Mouse (Mus musculus) intestine, embryonic 16.5 days (tissue): ENCODE results near the gene Dclre1c. TPM values are rescaled to one million over a fixed set of nuclear protein-coding genes. Genes with fewer than 3 reads are reported as not detected.

Experiments used
- ATAC-seq: fragments of 200-750 bp; cut with Nextera tagmentation; 2 replicates; pipeline ENCODE4 v1.8.0; 2017; ENCODE audit warnings: moderate TSS enrichment, moderate library complexity
- H3K27ac ChIP-seq: fragments of 300-500 bp; sonication (generic); 2 replicates; pipeline ENCODE4 v1.5.1; 2014; ENCODE audit warnings: mild to moderate bottlenecking, low read length
- H3K27me3 ChIP-seq: fragments of 300-500 bp; sonication (generic); replicated peaks from 2 replicates; pipeline ENCODE4 v1.6.1; 2014; ENCODE audit warnings: low read length, control low read depth, mixed read lengths; ENCODE audit not compliant: control insufficient read depth, insufficient read depth
- H3K36me3 ChIP-seq: fragments of 300-500 bp; sonication (generic); 2 replicates; pipeline ENCODE4 v1.6.1; 2014; ENCODE audit warnings: low read length, control low read depth; ENCODE audit not compliant: control insufficient read depth, insufficient read depth
- H3K4me1 ChIP-seq: fragments of 300-500 bp; sonication (generic); 2 replicates; pipeline ENCODE4 v1.6.1; 2014; ENCODE audit warnings: low read length, control low read depth, mixed read lengths; ENCODE audit not compliant: control insufficient read depth, insufficient read depth
- H3K4me2 ChIP-seq: fragments of 300-500 bp; sonication (generic); 2 replicates; pipeline ENCODE4 v1.6.1; 2014; ENCODE audit warnings: low read depth, low read length, control low read depth
- H3K4me3 ChIP-seq: fragments of 300-500 bp; sonication (generic); 2 replicates; pipeline ENCODE4 v1.5.1; 2014; ENCODE audit warnings: mild to moderate bottlenecking, low read length
- H3K9ac ChIP-seq: fragments of 300-500 bp; sonication (generic); 2 replicates; pipeline ENCODE4 v1.6.1; 2014; ENCODE audit warnings: low read depth, low read length
- H3K9me3 ChIP-seq: fragments of 300-500 bp; sonication (generic); 2 replicates; pipeline ENCODE4 v1.6.1; 2016; ENCODE audit warnings: low read length, control low read depth; ENCODE audit not compliant: control insufficient read depth
- WGBS: fragments of 180-500 bp; shearing (Covaris S2); extraction: QIAGEN DNeasy Blood & Tissue Kit; methylation state at CpG from one replicate; pipeline ENCODE4 v1.1.7; 2014; 5-methylcytosine and 5-hydroxymethylcytosine counted together
- polyA plus RNA-seq: library from polyadenylated mRNA; unstranded; fragments of >200 nt; fragmentation: Nextera tagmentation; extraction: Ambion mirVana; gene quantifications from 2 replicates; pipeline ENCODE4 v1.2.1, GENCODE M21; 2015

Gene Dclre1c
- polyA plus RNA-seq, 1 experiment from 2014 or later = 8.1 TPM

DNA sequence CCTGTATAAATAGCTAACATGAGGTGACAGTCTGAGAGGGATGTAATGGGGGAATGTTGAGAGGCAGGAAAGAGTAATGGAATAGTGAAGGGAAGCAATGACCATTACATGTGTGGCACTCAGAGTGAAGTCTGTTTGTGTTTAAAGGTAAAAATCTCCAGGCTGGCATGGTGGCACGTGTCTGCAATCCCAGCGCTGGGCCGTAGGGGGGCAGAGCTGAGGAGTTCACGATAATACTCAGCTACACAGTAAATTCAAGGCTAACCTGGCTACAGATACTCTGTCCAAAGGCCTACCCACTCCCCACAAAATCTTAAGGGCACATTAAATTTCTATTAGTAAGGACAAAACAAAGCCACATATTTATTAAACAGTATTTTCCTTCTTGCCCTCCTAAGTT, 32.7 kb downstream of the Dclre1c start:
- Histone ChIP-seq H3K4me2 (no peak overlapping the region), H3K36me3 (peaks cover 8% of the 10 kb centered on the region), H3K4me1 (no peaks in the 10 kb centered on the region), H3K4me3 (no peak overlapping the region), H3K9me3 (no peaks in the 10 kb centered on the region), H3K27me3 (no peaks in the 10 kb centered on the region), H3K27ac (no peak overlapping the region), H3K9ac (no peak overlapping the region)
- WGBS = 87% methylated on average over 4 of the region's 4 CpGs
- ATAC-seq = no peak

DNA sequence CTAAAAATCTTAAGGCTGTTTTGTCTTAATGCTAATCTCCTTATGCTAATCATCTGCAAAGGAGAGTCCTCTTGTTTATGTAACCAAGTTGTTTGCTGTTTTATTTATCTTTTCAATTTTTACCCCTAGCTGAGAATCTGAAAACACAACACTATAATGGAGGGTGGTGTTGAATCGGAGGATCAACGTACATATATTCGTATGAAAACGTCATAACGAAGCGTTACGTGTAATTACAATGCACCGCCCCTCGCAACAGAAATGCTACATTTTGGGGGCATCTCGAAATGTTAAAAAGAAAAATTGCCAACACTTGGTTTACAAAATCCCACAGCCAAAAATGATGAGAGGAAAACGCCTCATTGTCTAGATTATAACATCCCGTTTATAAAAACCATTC, 50.0 kb downstream of the Dclre1c start:
- Histone ChIP-seq H3K27ac (peak overlapping the region; percentile 85), H3K4me1 (peaks cover 6% of the 10 kb centered on the region), H3K9me3 (no peaks in the 10 kb centered on the region), H3K4me3 (peak overlapping the region; percentile 79), H3K9ac (peak overlapping the region; percentile 84), H3K27me3 (no peaks in the 10 kb centered on the region), H3K36me3 (no peaks in the 10 kb centered on the region), H3K4me2 (peak overlapping the region; percentile 83)
- under 1% methylated on average over 12 of the region's 12 CpGs for WGBS
- no peak for ATAC-seq

DNA sequence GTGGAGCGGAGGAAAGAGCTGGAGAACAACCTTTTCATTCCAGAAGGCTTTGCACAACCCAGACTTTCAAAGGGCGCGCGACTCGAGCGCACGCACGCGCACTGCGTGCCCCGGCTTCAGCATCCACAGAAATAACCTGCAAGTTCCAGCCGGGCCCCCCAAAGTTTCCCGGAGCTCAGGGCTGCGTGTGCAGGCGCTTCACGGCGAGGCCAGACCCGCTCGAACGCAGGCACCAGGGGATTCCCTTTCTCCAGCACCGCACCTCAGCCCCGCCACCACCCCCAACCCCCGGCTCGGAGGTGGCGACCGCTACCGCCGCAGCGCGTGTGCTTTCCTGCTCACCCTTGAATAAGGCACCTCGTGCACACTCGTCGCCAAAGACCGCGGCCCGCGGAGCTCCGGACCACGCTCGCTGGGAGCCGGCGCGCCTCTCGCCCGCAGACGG, 50.5 kb downstream of the Dclre1c start:
- WGBS = under 1% methylated on average over 46 of the region's 46 CpGs
- Histone ChIP-seq H3K4me3 (peak overlapping the region; percentile 79), H3K9ac (peak overlapping the region; percentile 84), H3K9me3 (no peaks in the 10 kb centered on the region), H3K4me1 (peaks cover 6% of the 10 kb centered on the region), H3K36me3 (no peaks in the 10 kb centered on the region), H3K4me2 (peak overlapping the region; percentile 83), H3K27ac (peak overlapping the region; percentile 85), H3K27me3 (no peaks in the 10 kb centered on the region)
- peak; percentile 81 for ATAC-seq

GRCm38 (mm10) chr2:3474861-3475283, 50.9 kb downstream of the Dclre1c start, which contains the start of gene Suv39h2:
TSS of gene Suv39h2 (minus strand) at chr2:3475031.
- Histone ChIP-seq H3K27me3 (no peaks in the 10 kb centered on the region), H3K4me3 (peak within 1 kb of the TSS; percentile 79), H3K4me2 (peak within 1 kb of the TSS; percentile 83), H3K27ac (peak within 1 kb of the TSS; percentile 85), H3K36me3 (no peaks in the 10 kb centered on the region), H3K4me1 (peaks cover 6% of the 10 kb centered on the region), H3K9ac (peak within 1 kb of the TSS; percentile 84), H3K9me3 (no peaks in the 10 kb centered on the region)
- ATAC-seq = peak; percentile 99
- WGBS = under 1% methylated on average over 42 of the region's 42 CpGs

DNA sequence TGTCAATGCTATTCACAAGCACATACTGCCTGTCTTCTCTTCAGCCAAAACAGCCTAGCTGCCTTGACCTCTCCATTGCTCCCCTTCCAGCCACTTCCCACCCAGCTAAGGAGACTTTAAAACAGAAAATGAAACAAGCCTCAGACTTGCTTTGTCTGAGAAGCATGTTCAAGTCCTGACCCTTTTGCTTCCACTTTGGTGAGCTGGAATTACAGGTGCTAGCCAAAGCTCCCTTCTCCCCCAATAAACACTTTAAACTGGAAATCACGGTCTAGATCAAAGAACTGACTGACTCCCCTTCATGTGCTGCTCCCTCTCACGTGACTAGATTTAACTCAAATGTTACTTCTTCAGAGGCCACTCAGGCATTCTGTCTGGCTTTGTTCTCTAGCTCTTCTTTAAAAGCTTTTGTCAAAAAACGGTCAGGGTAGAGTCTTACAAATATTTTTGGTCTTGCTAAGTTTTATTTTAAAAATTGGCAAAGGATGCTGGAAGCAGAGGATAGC, 51.9 kb downstream of the Dclre1c start:
- ATAC-seq = no peak
- Histone ChIP-seq H3K9me3 (no peaks in the 10 kb centered on the region), H3K27me3 (no peaks in the 10 kb centered on the region), H3K4me3 (no peak overlapping the region), H3K36me3 (no peaks in the 10 kb centered on the region), H3K27ac (no peak overlapping the region), H3K9ac (no peak overlapping the region), H3K4me1 (peaks cover 6% of the 10 kb centered on the region), H3K4me2 (no peak overlapping the region)
- 58% methylated on average over 3 of the region's 3 CpGs for WGBS

DNA sequence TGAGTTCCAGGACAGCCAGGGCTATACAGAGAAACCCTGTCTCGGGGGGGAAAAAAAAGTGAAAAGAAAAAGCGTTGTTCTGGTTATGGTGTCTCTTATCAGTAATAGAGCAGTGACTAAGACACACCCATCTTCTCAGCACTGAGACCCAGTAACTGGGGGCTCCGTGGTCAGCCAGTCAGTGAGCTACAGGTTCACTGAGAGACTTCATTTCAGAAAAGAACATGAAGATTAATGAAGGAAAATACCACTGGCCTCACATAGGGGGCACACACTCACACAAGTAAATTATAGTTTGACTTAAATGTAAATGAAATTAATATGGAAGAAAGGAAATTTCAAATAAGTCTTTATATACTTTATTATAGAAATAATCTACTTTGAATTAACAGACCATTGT, 56.3 kb downstream of the Dclre1c start:
- Histone ChIP-seq H3K27ac (no peak overlapping the region), H3K9me3 (no peaks in the 10 kb centered on the region), H3K9ac (no peak overlapping the region), H3K4me3 (no peak overlapping the region), H3K4me2 (no peak overlapping the region), H3K27me3 (no peaks in the 10 kb centered on the region), H3K4me1 (no peaks in the 10 kb centered on the region), H3K36me3 (no peaks in the 10 kb centered on the region)
- ATAC-seq = no peak
- 83% methylated on average over 3 of the region's 3 CpGs for WGBS

DNA sequence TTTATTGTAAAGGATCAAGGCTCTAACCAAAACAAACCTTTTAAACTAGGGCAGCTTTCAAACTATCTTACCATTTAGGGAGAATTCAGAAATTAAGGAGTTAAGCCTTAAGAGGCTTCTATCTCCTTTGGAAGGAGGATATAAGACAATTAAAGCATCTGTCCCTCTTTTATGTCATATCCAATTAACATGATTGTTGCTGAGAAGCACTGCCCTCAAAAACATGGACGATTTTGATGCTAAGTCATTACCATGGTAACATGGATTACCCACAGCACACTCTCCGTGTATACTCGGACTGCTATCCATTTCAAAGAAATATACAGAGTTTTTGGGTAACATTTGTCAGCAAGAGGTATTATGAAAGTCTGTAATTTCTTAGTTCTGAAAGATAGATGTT, 65.9 kb downstream of the Dclre1c start:
- no peak overlapping the region for H3K9ac ChIP-seq
- WGBS = 90% methylated on average over 3 of the region's 3 CpGs

DNA sequence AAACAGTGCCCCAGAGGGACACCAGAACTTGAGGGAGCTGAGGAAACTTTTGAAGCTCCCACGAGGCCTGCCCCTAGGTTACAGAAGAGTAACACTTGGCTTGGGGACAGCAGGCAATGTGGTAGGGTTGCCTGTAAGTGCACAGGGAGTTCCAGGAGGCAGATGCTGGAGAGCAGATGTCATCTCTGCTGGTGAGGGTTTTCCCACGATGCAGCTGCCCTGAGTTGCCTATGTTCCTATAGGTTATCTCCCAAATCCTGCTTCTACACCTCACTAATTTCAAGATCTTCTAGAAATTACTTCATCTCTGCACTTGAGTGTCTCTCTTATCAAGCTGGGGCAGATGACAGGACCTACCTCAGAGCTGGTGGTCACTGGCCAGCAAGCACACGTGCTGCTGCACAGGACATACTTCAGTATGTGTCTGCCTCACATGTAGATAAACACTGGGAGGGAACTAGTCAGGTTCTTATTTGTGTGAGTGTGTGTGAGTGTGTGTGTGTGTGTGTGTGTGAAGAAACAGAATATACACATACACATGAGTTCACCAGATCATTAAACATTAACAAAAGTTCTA, 70.0 kb downstream of the Dclre1c start:
- no peak overlapping the region for H3K27ac ChIP-seq
- no peaks in the 10 kb centered on the region for H3K4me1 ChIP-seq
- H3K27me3 ChIP-seq = no peaks in the 10 kb centered on the region
- H3K9ac ChIP-seq = no peak overlapping the region
- no peaks in the 10 kb centered on the region for H3K9me3 ChIP-seq
- no peak overlapping the region for H3K4me3 ChIP-seq
- 86% methylated on average over 3 of the region's 3 CpGs for WGBS
- no peak overlapping the region for H3K4me2 ChIP-seq
- no peak for ATAC-seq
- peaks cover 17% of the 10 kb centered on the region for H3K36me3 ChIP-seq

More for the DNA sequence above, 65.9 kb downstream of the Dclre1c start:
- H3K9me3 ChIP-seq = no peaks in the 10 kb centered on the region
- no peak overlapping the region for H3K27ac ChIP-seq
- no peaks in the 10 kb centered on the region for H3K27me3 ChIP-seq
- H3K4me3 ChIP-seq = no peak overlapping the region
- H3K36me3 ChIP-seq = peaks cover 14% of the 10 kb centered on the region; the same call in 1 of the 2 replicates
- no peak for ATAC-seq
- H3K4me1 ChIP-seq = no peaks in the 10 kb centered on the region
- H3K4me2 ChIP-seq = no peak overlapping the region

DNA sequence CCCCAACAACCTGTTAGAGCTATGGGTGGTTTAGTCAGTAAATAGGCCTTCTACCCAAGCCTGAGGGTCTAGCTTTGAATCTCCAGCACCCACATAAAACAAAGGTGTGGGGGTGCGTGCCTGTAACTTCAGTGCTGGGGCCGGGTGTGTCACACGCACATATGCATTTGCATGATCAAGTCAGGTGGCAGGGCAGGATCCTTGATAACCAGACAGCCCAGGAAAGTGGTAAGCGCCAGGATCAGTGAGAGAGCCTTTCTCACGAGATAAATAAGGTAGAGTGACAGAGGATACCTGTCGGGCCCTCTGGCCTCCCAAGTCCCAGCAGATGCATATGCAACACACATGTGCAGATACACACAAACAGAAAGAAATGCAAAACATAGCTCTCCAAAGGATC, 75.6 kb downstream of the Dclre1c start:
- Histone ChIP-seq H3K4me2 (no peak overlapping the region), H3K4me3 (no peak overlapping the region), H3K9ac (no peak overlapping the region), H3K27me3 (no peaks in the 10 kb centered on the region), H3K36me3 (peaks cover 10% of the 10 kb centered on the region; the same call in 1 of the 2 replicates), H3K9me3 (no peaks in the 10 kb centered on the region), H3K27ac (no peak overlapping the region), H3K4me1 (no peaks in the 10 kb centered on the region)
- WGBS = 90% methylated on average over 6 of the region's 6 CpGs
- ATAC-seq = no peak
